Mouse (Mus musculus) erythroblast, embryonic 14.5 days (primary cell): ENCODE measurements around the gene Flnb. TPM values are rescaled to one million over a fixed set of nuclear protein-coding genes. Genes with fewer than 3 reads are reported as not detected.

Experiments used
- H3K27me3 ChIP-seq: 2 replicates; pipeline ENCODE4 v1.6.1; 2012; ENCODE audit warnings: inconsistent platforms; ENCODE audit not compliant: control insufficient read depth
- H3K36me3 ChIP-seq: 2 replicates; pipeline ENCODE4 v1.6.1; 2012; ENCODE audit warnings: mild to moderate bottlenecking, inconsistent platforms; ENCODE audit not compliant: control insufficient read depth
- H3K4me1 ChIP-seq: 2 replicates; pipeline ENCODE4 v1.6.1; 2012; ENCODE audit warnings: inconsistent platforms; ENCODE audit not compliant: control insufficient read depth
- H3K4me3 ChIP-seq: replicated peaks from 2 replicates; pipeline ENCODE3; 2012; ENCODE audit warnings: moderate library complexity, mild to moderate bottlenecking, inconsistent platforms
- H3K9me3 ChIP-seq: 2 replicates; pipeline ENCODE4 v1.6.1; 2012; ENCODE audit warnings: low read length, inconsistent platforms, mixed read lengths; ENCODE audit not compliant: control insufficient read depth
- GATA1 ChIP-seq: IDR thresholded peaks from 2 replicates; pipeline ENCODE4 v1.6.1; 2012; ENCODE audit warnings: low read length, inconsistent platforms, mixed read lengths
- TAL1 ChIP-seq: IDR thresholded peaks from 3 replicates; pipeline ENCODE4 v1.6.1; 2012; ENCODE audit warnings: low read length, inconsistent platforms, mixed read lengths
- polyA plus RNA-seq: library from polyadenylated mRNA; stranded (reverse); fragments of >175 nt; gene quantifications from 2 replicates; pipeline ENCODE4 v1.2.3, GENCODE M21; 2012

The Flnb gene
- polyA plus RNA-seq, 1 experiment: 0.02 TPM

- Histone ChIP-seq H3K9me3 (no peaks in the 10 kb centered on the region), H3K27me3 (no peaks in the 10 kb centered on the region), H3K4me1 (no peaks in the 10 kb centered on the region), H3K36me3 (peaks cover 7% of the 10 kb centered on the region; the same call in 1 of the 2 replicates), H3K4me3 (no peak overlapping the region)
- TF ChIP-seq TAL1 (no peak), GATA1 (no peak)
These were observed 121.3 kb downstream of the Flnb start for GRCm38 (mm10) chr14:7938809-7939784.

- Histone ChIP-seq H3K4me3 (no peak overlapping the region), H3K36me3 (peaks cover 7% of the 10 kb centered on the region; the same call in 1 of the 2 replicates), H3K9me3 (no peaks in the 10 kb centered on the region), H3K27me3 (no peaks in the 10 kb centered on the region), H3K4me1 (no peaks in the 10 kb centered on the region)
- TF ChIP-seq GATA1: no peak
- no peak for TF ChIP-seq TAL1
These were observed 123.7 kb downstream of the Flnb start for GRCm38 (mm10) chr14:7941413-7941812.

GRCm38 (mm10) chr14:7943101-7943800 is 125.5 kb downstream of the Flnb start:
- Histone ChIP-seq H3K4me1 (no peaks in the 10 kb centered on the region), H3K4me3 (no peak overlapping the region), H3K9me3 (no peaks in the 10 kb centered on the region), H3K36me3 (peaks cover 8% of the 10 kb centered on the region; the same call in 1 of the 2 replicates), H3K27me3 (no peaks in the 10 kb centered on the region)
- TF ChIP-seq GATA1 (no peak), TAL1 (no peak)

- Histone ChIP-seq H3K9me3 (no peaks in the 10 kb centered on the region), H3K27me3 (no peaks in the 10 kb centered on the region), H3K4me3 (no peak overlapping the region), H3K36me3 (peaks cover 11% of the 10 kb centered on the region; the same call in 1 of the 2 replicates), H3K4me1 (no peaks in the 10 kb centered on the region)
- no peak for TF ChIP-seq TAL1
These were observed 126.0 kb downstream of the Flnb start for GRCm38 (mm10) chr14:7943801-7944135.

- H3K36me3 ChIP-seq: peaks cover 9% of the 10 kb centered on the region; the same call in 1 of the 2 replicates
- H3K4me1 ChIP-seq: no peaks in the 10 kb centered on the region
These were observed 126.7 kb downstream of the Flnb start for GRCm38 (mm10) chr14:7944349-7945039.

GRCm38 (mm10) chr14:7945261-7945660 is 127.5 kb downstream of the Flnb start:
- Histone ChIP-seq H3K36me3 (peaks cover 11% of the 10 kb centered on the region; the same call in 1 of the 2 replicates), H3K9me3 (no peaks in the 10 kb centered on the region), H3K4me3 (no peak overlapping the region), H3K4me1 (no peaks in the 10 kb centered on the region), H3K27me3 (no peaks in the 10 kb centered on the region)
- TF ChIP-seq TAL1 (no peak), GATA1 (no peak)

More at GRCm38 (mm10) chr14:7944349-7945039, 126.7 kb downstream of the Flnb start:
- no peaks in the 10 kb centered on the region for H3K9me3 ChIP-seq
- TF ChIP-seq GATA1: no peak
- TF ChIP-seq TAL1: no peak
- no peak overlapping the region for H3K4me3 ChIP-seq
- no peaks in the 10 kb centered on the region for H3K27me3 ChIP-seq

- Histone ChIP-seq H3K4me3 (no peak overlapping the region), H3K4me1 (no peaks in the 10 kb centered on the region), H3K9me3 (no peaks in the 10 kb centered on the region), H3K36me3 (peaks cover 6% of the 10 kb centered on the region; the same call in 1 of the 2 replicates), H3K27me3 (no peaks in the 10 kb centered on the region)
- TF ChIP-seq TAL1 (no peak), GATA1 (no peak)
These were observed 133.5 kb downstream of the Flnb start for GRCm38 (mm10) chr14:7951234-7951633.

- Histone ChIP-seq H3K9me3 (no peaks in the 10 kb centered on the region), H3K36me3 (peaks cover 6% of the 10 kb centered on the region; the same call in 1 of the 2 replicates), H3K4me1 (no peaks in the 10 kb centered on the region), H3K27me3 (no peaks in the 10 kb centered on the region), H3K4me3 (no peak overlapping the region)
- TF ChIP-seq TAL1 (no peak), GATA1 (no peak)
These were observed 135.0 kb downstream of the Flnb start for GRCm38 (mm10) chr14:7952610-7953254.
